Mouse (Mus musculus) cerebellum, adult 2 months (tissue): ENCODE measurements around the gene Bmp7. TPM values are rescaled to one million over a fixed set of nuclear protein-coding genes. Genes with fewer than 3 reads are reported as not detected.

Experiments used
- DNase-seq, 2 experiments: peaks; one replicate each; pipeline ENCODE4 v3.0.0; 2021
- H3K27ac ChIP-seq: fragments of 200-500 bp; 2 replicates; pipeline ENCODE4 v1.5.1; 2012; ENCODE audit warnings: low read length, control low read depth, inconsistent platforms; ENCODE audit not compliant: insufficient read depth
- H3K27me3 ChIP-seq: fragments of 200-500 bp; 2 replicates; pipeline ENCODE4 v1.6.1; 2012; ENCODE audit warnings: inconsistent platforms, mild to moderate bottlenecking, low read length, moderate library complexity; ENCODE audit not compliant: control insufficient read depth, insufficient read depth
- H3K4me1 ChIP-seq: fragments of 200-500 bp; 2 replicates; pipeline ENCODE4 v1.6.1; 2011; ENCODE audit warnings: low read length; ENCODE audit not compliant: control insufficient read depth, insufficient read depth
- H3K4me3 ChIP-seq: fragments of 200-500 bp; replicated peaks from 2 replicates; pipeline ENCODE3; 2011; ENCODE audit warnings: mild to moderate bottlenecking, low read depth, low read length, control low read depth; ENCODE audit not compliant: insufficient read depth
- CTCF ChIP-seq: fragments of 200-500 bp; IDR thresholded peaks from 2 replicates; pipeline ENCODE4 v1.5.1; 2011; ENCODE audit warnings: low read depth, mild to moderate bottlenecking, control low read depth, low read length, moderate library complexity, borderline replicate concordance; ENCODE audit not compliant: insufficient read depth
- POLR2A ChIP-seq: fragments of 200-500 bp; IDR thresholded peaks from 2 replicates; pipeline ENCODE4 v1.6.1; 2011; ENCODE audit warnings: low read length, control low read depth, borderline replicate concordance; ENCODE audit not compliant: insufficient read depth
- WGBS: fragments of 180-500 bp; shearing (Covaris S2); methylation state at CpG from one replicate; pipeline ENCODE4 v1.1.7; 2018; 5-methylcytosine and 5-hydroxymethylcytosine counted together
- polyA plus RNA-seq: library from polyadenylated mRNA; depleted of rRNA; stranded (reverse); fragments of >200 nt; gene quantifications from 2 replicates; pipeline ENCODE4 v1.2.3, GENCODE M21; 2012; rRNA removed

The Bmp7 gene
- polyA plus RNA-seq, 1 experiment: 3.9 TPM

GRCm38 (mm10) chr2:172833196-172833595 is 106.9 kb downstream of the Bmp7 start:
- TF ChIP-seq CTCF (no peak), POLR2A (no peak)
- WGBS: 5% methylated on average over 2 of the region's 2 CpGs
- no peaks in the 10 kb centered on the region for H3K27me3 ChIP-seq
- no peak overlapping the region for H3K27ac ChIP-seq
- DNase-seq: peak; percentile 67 to 79
- H3K4me3 ChIP-seq: no peak overlapping the region
- no peaks in the 10 kb centered on the region; the same call in 1 of the 2 replicates for H3K4me1 ChIP-seq

GRCm38 (mm10) chr2:172831762-172832161 is 108.4 kb downstream of the Bmp7 start:
- no peaks in the 10 kb centered on the region for H3K27me3 ChIP-seq
- WGBS: 28% methylated on average over 5 of the region's 5 CpGs
- H3K4me1 ChIP-seq: no peaks in the 10 kb centered on the region; the same call in 1 of the 2 replicates
- no peak overlapping the region for H3K4me3 ChIP-seq
- no peak for TF ChIP-seq POLR2A
- TF ChIP-seq CTCF: peak; percentile 58
- H3K27ac ChIP-seq: no peak overlapping the region
- DNase-seq: peak; percentile 47 to 63

GRCm38 (mm10) chr2:172831133-172831532 is 109.0 kb downstream of the Bmp7 start:
- 10% methylated on average over 3 of the region's 3 CpGs for WGBS
- DNase-seq: peak; percentile 65 to 82
- no peaks in the 10 kb centered on the region; the same call in 1 of the 2 replicates for H3K4me1 ChIP-seq
- no peak overlapping the region for H3K4me3 ChIP-seq
- TF ChIP-seq POLR2A: no peak
- TF ChIP-seq CTCF: peak; percentile 97
- H3K27me3 ChIP-seq: no peaks in the 10 kb centered on the region
- H3K27ac ChIP-seq: no peak overlapping the region

GRCm38 (mm10) chr2:172828229-172828628 is 111.9 kb downstream of the Bmp7 start:
- Histone ChIP-seq H3K4me3 (no peak overlapping the region), H3K27ac (no peak overlapping the region), H3K27me3 (no peaks in the 10 kb centered on the region), H3K4me1 (no peaks in the 10 kb centered on the region)
- WGBS: 37% methylated on average over 5 of the region's 5 CpGs
- no peak for DNase-seq
- TF ChIP-seq CTCF (no peak), POLR2A (no peak)

GRCm38 (mm10) chr2:172827564-172827963 is 112.6 kb downstream of the Bmp7 start:
- Histone ChIP-seq H3K4me3 (no peak overlapping the region), H3K27ac (no peak overlapping the region), H3K27me3 (no peaks in the 10 kb centered on the region), H3K4me1 (no peaks in the 10 kb centered on the region)
- DNase-seq: peak in 1 of 2 experiments; percentile 6
- 41% methylated on average over 7 of the region's 7 CpGs for WGBS
- no peak for TF ChIP-seq POLR2A
- TF ChIP-seq CTCF: no peak

- H3K27ac ChIP-seq: no peak overlapping the region
- no peak for DNase-seq
- no peak for TF ChIP-seq CTCF
- H3K4me1 ChIP-seq: no peaks in the 10 kb centered on the region
- no peak overlapping the region for H3K4me3 ChIP-seq
- 88% methylated on average over 11 of the region's 11 CpGs for WGBS
- H3K27me3 ChIP-seq: no peaks in the 10 kb centered on the region
Observed at GRCm38 (mm10) chr2:172825785-172826145, 114.4 kb downstream of the Bmp7 start.

GRCm38 (mm10) chr2:172824906-172825784 is 115.0 kb downstream of the Bmp7 start:
- no peaks in the 10 kb centered on the region for H3K27me3 ChIP-seq
- no peaks in the 10 kb centered on the region for H3K4me1 ChIP-seq
- TF ChIP-seq CTCF (no peak), POLR2A (no peak)
- H3K27ac ChIP-seq: no peak overlapping the region
- H3K4me3 ChIP-seq: no peak overlapping the region
- peak; percentile 8 to 16 for DNase-seq
- WGBS: 19% methylated on average over 43 of the region's 43 CpGs

GRCm38 (mm10) chr2:172818631-172819230 is 121.4 kb downstream of the Bmp7 start:
- Histone ChIP-seq H3K27ac (no peak overlapping the region), H3K4me1 (no peaks in the 10 kb centered on the region), H3K27me3 (no peaks in the 10 kb centered on the region), H3K4me3 (no peak overlapping the region)
- DNase-seq: no peak
- no peak for TF ChIP-seq POLR2A
- no peak for TF ChIP-seq CTCF
- WGBS: 75% methylated on average over 10 of the region's 10 CpGs

Other genes starting within 250 kb of the Bmp7 start
- 0.21 and 0.27 TPM in 2 replicates for gene Spo11, start 37.4 kb upstream of the Bmp7 start, polyA plus RNA-seq
- gene Rae1, start 59.8 kb upstream of the Bmp7 start, polyA plus RNA-seq: 69.1 and 74.7 TPM in 2 replicates
- 9.0 and 10.1 TPM in 2 replicates for gene Rbm38, start 80.2 kb upstream of the Bmp7 start, polyA plus RNA-seq
- gene Ctcfl, start 179.2 kb upstream of the Bmp7 start, polyA plus RNA-seq: not detected in 2 replicates
- not detected in 2 replicates for gene Pck1, start 212.7 kb upstream of the Bmp7 start, polyA plus RNA-seq